Mouse (Mus musculus) brain, adult 2 months (tissue): ENCODE measurements at regions not wholly inside any gene's neighbourhood (a gene's known extent, or its start where the extent isn't known, plus 50 kb on each side); places are given as distances from the start of the nearest gene placed in this dataset.

Experiments used
- DNase-seq: peaks from one replicate; pipeline ENCODE4 v3.0.0; 2011; ENCODE audit warnings: low read depth, low spot score

- peak; percentile 19 for DNase-seq
These were observed 137.7 kb downstream of the Ube2u start for GRCm38 (mm10) chr4:100616161-100616915.

DNA sequence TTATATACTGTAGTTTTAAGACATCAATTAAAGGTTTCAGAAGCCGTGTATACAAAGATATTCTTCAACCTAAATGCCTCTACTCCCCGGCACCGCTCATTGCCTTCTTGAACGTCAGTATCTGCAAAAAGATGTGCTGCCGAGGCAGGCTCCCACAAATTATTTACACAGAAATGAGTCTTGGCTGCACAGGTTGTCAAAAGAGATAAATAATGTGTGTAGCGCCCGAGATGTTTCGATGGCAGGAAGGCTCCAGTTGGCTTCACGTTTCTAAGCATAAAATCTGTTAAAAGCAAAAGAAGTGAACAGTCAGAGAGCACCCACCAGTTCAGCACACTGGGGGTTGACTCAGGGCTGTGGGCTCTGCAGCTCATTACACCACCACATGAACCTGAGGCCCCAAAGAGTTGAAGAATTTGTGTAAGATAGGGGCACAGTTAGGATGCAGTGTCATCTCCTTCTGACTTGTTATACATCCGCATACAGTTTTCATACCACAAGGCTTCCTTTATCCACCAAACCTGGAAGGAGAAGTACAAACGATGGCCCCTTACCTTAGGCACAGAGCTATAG, 138.4 kb downstream of the Ube2u start:
- DNase-seq = no peak

- no peak for DNase-seq
These were observed 146.0 kb downstream of the Ube2u start for GRCm38 (mm10) chr4:100624656-100625055.

- DNase-seq = no peak
These were observed 147.9 kb downstream of the Ube2u start for GRCm38 (mm10) chr4:100626551-100626950.

DNA sequence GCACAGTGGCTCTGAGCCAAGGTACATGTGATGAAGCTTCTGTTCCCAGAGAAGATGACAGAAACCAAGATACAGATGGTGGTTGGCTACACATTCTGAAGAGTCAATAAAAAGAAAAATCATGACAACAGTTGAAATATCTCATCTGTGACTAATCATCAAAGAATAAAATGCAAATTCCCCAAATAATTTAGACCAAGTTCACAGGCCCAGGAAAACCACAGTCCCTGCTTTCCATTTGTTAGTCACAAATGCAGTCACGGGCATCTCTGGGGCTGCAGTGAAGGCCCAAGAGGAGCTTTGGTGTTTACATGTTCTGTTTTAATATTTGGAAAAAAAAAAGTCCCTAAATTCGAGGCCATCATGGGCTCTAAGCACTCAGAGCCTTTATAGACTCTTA, 142.1 kb upstream of the Cachd1 start:
- no peak for DNase-seq

DNA sequence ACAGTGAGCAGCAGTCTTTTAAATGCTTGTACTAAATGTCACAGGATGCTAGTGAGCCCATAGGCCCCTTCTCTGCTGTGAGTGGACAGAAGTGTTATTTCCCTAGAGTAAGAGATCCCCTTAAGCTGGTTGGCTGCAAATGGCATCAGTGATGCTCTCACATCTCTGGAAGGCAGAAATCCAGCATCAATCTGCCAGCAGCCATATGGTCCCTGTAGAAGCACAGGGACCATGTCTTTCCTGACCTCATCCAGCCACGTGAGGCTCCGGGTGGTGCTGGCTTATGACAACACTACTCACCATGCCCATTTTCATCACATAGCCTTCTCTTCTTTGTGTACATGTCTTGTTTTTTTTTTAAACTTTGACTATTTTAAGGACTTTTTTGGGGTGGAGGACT, 138.9 kb upstream of the Cachd1 start:
- no peak for DNase-seq

DNA sequence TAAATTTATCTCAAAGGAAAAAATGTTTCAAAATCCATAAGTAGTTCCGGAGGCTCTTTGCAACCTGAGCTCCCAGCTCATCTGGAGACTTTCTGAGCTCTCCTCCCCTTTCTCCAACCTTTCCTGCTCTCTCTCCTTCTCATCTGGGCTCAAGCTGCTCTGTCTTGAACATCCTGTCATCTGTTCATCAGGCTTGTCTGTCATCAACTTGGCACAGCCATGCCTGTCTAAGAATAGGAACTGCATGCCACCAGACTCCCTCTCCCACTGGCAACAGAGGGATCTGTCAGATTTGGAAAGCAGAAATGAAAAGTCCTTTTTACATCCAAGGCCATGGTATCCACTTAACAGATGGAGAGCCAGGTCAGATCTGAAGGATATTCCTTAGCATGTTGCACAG, 115.3 kb upstream of the Cachd1 start:
- DNase-seq = peak; percentile 68

DNA sequence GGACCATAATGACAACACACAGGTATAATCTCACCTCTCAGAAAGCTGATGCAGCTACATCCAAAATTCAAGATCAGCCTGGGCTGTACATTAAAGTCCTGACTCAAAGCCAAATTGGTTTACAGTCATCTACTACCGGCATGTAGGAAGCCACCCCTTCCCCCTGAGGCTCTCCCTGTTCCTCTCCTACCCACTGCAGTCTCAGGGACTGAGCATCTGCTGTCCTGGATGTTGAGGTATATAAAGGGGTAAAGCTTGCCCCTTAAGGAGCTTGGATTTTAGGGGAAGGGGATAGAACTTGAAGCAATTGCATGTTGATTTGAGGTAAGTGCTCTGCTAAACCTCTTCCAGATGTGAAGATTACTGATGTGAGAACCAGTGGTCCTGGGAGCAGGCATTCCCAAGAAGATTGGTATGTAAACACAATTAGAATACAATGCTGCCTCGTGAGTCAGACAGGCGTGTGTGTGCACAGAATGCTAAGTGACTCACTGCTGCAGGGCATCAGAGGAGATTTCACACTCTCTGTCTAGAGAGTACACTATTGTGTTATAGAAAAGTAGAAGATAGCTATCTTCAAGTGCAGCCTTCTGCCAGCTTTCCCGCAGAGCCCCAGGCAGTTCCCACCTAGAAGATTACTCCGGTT, 111.7 kb upstream of the Cachd1 start:
- peak; percentile 61 for DNase-seq

GRCm38 (mm10) chr4:100670553-100670952, 105.9 kb upstream of the Cachd1 start:
- DNase-seq = no peak

DNA sequence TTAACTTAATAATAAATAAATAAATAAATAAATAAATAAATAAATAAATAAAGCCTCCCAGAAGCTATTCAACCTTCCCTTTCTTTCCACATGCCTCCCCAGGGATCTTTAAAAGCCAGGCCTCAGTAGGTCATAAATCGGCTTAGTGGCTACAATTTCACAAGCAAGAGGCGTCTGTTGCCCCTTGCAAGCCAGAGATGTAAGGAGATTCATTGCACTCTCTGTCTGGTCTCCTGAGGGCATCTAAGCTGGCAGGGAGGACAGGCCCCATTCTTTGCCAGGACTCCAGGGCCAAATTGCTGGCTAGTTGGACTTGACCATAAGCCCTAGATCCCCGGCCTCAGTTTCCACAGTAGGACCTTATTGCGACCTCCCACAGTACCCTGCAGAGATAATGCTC, 101.6 kb upstream of the Cachd1 start:
- no peak for DNase-seq

GRCm38 (mm10) chr4:100683757-100684156, 92.7 kb upstream of the Cachd1 start:
- no peak for DNase-seq

DNA sequence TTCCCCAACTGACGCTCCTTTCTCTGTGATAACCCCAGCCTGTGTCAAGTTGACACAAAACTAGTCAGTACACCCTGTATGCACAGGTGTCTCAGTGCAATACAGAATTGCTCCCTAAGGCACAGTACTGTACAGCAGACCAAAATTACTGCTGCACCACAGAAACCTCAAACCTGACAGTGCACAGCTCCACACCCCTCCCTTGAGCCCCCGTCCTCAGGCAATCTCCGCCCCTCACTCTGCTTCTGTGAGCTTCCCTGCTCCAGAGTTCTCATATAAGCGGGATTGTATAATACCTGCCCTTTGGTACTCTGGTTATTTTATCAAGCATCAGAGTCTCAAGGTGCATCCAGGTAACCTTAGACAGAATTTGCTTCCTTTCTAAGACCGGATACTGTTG, 76.5 kb upstream of the Cachd1 start:
- no peak for DNase-seq

DNA sequence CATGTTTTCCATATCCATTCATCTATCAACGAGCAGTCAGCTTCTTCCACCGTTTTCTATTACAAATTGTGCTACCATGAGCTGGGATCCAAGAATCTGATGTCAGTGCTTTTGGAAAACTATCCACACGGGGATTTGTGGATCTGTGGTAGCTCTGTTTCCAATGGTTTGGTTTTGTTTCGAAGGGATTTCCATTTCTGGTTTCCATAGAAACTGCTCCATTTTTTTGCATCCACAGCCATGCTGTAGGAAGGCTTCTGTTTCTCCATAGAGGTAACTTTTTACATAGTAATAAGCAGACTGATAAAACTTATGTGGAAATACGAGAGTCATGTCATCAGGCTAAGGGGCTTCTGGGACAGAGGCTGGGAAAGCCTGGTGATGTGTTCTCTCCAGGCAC, 76.1 kb upstream of the Cachd1 start:
- DNase-seq = peak; percentile 48

GRCm38 (mm10) chr4:100705960-100706359, 70.5 kb upstream of the Cachd1 start:
- no peak for DNase-seq

- DNase-seq = no peak
These were observed 69.3 kb upstream of the Cachd1 start for GRCm38 (mm10) chr4:100707125-100707524.

GRCm38 (mm10) chr4:100708247-100708646, 68.2 kb upstream of the Cachd1 start:
- peak; percentile 22 for DNase-seq

DNA sequence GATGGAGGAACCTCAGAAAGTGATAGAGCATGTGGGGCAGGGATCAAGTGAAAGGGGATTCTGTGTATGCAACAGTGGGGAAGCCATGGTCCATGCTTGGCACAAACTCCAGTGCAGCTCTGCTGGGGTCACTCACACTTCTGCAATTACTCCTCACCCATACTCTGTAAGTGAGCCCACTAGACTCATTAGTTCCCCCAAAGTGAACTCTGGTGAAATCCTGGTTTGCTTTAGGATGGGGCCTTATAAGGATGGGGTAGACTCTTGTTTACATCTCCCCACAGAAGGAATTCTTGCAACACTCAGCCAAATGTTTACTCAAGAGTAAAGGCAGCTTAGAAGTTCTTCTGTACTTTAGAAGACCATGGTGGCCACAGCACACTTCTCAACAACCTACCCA, 62.2 kb upstream of the Cachd1 start:
- no peak for DNase-seq

DNA sequence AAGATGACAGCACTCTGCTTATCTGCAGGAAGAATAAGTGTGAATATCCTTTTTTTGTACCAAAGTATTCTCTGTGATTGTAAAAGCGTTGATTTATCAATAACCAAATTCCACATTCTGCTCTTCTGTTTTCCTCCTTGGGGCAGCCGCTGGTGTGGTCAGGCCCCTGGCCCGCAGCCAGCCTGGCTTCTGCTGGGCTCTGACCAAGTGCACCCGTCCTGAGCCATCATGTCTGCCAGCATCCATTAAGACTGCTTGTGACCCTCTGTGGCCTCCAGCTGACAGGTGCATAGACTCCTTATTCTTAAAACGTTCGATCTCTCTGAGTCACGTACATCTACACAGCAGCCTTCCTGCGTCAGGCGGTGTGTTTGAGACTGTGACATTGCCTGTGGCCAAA, 58.9 kb upstream of the Cachd1 start:
- no peak for DNase-seq

GRCm38 (mm10) chr4:100722532-100722931, 53.9 kb upstream of the Cachd1 start:
- DNase-seq = peak; percentile 32

GRCm38 (mm10) chr4:100723053-100723452, 53.4 kb upstream of the Cachd1 start:
- no peak for DNase-seq

- DNase-seq = no peak
These were observed 50.7 kb upstream of the Cachd1 start for GRCm38 (mm10) chr4:100725811-100726210.

- peak; percentile 15 for DNase-seq
These were observed 50.0 kb upstream of the Cachd1 start for GRCm38 (mm10) chr4:100726496-100726895.
